Mouse (Mus musculus): Measurements from ENCODE around the gene Myoc. TPM values are rescaled to one million over a fixed set of nuclear protein-coding genes. Genes with fewer than 3 reads are reported as not detected.
"Not testable (repeated sequence)": the region's sequence is repeated elsewhere in the genome, so short reads cannot be mapped to it uniquely, and the experiment has no call there.

Gene Myoc
- 0.23 and 0.24 TPM in 2 replicates for polyA plus RNA-seq (2015; fragmentation: Nextera tagmentation; extraction: Ambion mirVana)

DNA sequence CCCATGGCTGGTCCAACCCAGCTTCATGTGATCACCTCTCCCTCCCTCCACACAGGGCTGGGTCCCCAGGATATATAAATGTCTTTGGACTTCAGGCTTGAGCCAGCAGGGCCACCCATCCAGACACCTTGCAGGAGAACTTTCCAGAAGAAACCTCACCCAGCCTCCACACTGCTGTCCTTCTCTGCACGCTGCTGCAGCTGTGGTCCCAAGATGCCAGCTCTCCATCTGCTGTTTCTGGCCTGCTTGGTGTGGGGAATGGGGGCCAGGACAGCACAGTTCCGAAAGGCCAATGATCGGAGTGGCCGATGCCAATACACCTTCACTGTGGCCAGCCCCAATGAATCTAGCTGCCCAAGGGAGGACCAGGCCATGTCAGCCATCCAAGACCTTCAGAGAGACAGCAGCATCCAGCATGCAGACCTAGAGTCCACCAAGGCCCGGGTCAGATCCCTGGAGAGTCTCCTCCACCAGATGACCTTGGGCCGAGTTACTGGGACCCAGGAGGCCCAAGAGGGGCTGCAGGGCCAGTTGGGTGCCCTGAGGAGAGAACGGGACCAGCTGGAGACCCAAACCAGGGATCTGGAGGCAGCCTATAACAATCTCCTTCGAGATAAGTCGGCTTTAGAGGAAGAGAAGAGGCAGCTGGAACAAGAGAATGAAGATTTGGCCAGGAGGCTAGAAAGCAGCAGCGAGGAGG is at the start of gene Myoc:
Gene Myoc (plus strand): TSS at position 105 of the 700 bp plus-strand sequence.
- no peak for DNase-seq (ENCODE audit: low spot score)

DNA sequence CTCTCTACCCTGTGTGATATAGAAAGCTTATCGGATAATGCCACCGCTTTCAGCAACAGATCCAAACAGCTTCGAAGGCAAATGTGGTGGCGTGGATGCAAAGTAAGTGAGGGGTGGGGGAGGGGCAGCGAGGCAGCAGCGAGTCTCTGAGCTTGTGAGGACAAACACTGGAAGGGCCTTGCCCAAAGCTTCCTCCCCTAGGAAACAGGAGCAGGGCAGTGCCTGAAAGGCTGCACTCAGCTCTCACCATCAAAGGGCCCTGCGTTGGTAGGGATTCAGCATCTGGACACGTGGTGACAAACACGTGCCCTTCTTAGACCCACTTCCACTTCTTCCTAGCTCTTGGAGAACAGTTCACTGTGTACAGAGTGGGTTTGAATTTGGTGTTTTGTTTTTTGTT is 49.5 kb upstream of the Myoc start:
- DNase-seq (ENCODE audit: low spot score) = no peak

DNA sequence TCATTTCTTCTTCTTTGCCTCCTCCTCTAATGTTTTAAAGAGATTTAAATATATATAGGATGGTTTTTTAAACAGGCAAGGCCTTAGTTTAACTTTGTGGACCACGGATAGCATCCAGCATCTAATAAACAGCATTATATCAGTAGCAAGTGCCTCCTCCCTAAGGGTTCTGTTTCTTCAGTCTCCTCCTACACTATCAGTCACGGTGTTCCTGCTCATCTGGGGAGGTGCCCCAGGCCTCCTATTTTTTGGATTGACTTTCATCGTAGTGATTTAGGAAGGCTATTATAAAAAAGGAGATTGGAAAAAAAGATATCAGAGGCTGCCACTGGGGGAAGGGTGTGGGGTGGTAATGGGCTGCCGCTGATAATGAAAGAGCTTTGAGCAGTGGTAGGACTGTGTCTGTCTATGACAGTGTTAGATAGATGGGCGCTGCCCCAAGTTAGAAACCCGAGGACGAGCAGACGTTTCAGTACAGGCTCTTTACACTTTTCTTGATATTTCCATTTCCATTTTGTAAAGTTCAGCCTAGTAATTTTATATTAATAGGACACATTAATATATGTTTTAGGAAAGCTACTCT is 48.4 kb upstream of the Myoc start:
- no peak for DNase-seq (ENCODE audit: low spot score)

DNA sequence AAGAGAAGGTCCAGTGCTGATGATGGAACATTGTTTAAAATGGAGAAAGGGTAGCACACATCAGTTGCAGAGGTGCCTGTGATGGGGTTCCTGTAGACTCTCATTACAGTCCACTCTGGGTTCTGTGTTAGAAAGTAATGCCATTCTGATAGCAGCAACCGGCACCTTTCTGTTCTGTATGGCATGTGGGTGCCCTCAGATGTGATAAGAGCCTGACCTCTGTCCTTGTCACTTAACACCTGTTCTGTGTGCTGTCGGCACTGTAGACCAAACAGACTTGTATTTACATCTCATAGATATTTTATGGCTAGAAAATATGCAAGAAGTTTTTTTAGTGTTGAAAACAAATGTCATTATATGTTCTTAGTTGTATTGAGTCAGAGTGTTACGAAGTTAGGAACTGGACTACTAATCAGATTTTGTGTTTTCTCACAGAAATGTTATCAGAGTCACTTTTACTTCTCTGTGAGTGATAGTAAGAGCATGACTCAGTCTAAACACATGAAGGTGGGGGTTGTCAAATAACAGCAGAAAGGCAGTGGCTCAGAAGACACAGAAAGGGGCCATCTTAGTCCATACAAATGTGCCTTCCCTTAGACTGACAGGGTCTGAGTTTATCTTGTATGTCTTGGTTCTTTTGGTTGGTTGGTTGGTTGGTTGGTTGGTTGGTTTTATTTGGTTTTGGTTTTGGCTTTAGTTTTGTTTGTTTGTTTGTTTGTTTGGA is 41.4 kb upstream of the Myoc start:
- no peak for DNase-seq (ENCODE audit: low spot score)

DNA sequence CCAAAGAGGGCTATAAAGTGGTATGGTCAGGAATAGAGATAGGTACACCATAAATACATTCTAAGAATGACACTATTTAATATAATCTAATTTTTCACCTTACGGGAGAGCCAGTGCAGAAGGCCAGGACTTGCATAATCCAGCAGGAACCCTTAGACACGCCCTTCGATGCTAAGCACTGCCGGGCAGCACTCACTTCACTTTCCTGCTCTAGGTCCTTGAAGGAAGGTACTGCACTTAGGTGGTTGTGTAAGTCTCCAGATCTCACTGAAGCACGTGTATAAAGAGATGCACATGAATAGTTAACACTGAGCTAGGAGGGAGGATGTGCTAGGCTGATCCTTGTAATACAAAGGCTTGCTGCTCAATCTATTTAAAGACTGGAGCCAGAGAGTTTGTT is 39.3 kb upstream of the Myoc start:
- DNase-seq (ENCODE audit: low spot score) = no peak

DNA sequence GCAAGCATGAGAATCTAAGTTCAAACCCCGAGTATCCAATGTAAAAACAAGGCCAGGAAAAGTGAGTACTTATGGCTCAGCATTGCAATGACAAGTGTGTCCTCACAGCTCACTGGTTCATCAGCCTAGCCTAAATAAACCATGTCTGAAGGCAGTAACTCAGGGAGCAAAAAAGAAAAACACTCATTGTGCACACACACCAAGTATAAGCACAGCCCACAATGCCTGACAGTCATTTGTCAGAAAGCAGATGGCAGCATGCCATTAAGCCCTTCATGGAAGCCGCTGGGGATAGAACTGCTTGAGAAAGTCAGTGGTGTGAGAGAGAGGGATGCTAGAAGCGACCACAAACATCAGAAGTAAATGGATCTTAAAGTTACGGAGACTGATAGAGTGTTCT is 37.7 kb upstream of the Myoc start:
- DNase-seq (ENCODE audit: low spot score) = no peak

DNA sequence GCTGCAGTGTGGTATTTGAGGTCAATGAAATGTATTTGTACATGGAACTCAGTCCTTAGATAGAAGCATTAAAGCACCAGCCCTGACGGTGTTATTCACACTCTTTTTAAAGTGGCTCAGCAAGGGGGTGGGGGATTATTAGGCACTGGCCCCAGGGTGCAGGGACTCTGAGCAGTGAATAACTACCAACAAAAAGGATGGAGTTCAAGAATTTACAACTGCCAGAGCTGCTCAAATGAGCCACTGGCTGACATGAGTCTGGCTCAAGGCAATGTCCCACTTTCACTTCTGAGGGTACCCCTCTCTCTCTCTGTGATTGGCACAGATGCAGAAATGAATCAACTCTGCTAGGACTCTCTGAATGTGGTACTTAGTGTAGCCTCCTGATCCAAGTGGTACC is 30.8 kb upstream of the Myoc start:
- DNase-seq (ENCODE audit: low spot score) = no peak

DNA sequence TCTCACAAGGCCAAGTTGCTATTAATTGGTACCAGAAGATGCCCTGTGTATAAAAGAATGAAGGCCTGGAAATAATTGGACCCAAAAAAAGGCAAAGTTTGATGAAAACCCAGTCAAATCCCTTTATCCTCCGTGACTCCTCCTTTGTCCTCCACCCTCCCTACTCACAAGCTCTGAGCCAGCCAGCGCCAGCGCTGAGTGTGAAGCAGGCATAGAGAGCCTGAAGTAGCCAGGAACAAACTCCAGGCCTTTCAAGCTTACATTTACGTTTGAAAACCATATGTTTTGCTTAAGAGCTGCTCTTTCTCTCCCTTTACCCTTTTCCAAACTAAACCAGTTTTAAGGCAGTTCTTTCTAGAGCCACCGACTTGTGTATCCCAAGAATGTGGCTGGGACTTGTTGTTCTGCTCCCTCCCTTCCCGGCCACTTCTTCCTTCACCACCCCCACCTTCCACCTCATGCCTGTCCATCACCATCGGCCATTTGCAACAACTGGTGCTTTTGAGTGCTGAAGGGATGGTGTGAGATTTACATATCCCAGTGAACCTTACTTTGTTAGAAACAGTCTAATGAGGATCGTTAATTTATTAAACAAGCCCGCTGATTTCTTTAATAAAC is 29.2 kb upstream of the Myoc start:
- no peak for DNase-seq (ENCODE audit: low spot score)

DNA sequence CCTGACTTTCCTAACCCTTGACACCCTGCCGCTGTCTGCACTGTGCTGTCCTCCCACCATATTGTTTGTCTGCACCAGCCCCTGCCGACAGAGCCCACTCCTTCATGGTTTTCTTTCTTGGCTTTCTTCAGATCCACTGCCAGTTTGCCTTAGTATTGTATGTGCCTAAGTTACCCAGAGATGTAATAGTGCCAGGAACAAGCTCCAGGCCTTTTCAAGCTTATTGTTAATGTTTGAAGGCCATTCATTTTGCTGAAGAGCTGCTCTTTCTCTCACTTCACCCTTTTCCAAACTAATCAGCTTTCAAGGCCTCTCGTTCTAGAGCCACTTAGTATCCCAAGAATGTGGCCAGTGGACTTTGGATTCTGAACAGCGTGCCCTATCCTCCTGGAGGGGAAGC is 27.8 kb upstream of the Myoc start:
- no peak for DNase-seq (ENCODE audit: low spot score)

DNA sequence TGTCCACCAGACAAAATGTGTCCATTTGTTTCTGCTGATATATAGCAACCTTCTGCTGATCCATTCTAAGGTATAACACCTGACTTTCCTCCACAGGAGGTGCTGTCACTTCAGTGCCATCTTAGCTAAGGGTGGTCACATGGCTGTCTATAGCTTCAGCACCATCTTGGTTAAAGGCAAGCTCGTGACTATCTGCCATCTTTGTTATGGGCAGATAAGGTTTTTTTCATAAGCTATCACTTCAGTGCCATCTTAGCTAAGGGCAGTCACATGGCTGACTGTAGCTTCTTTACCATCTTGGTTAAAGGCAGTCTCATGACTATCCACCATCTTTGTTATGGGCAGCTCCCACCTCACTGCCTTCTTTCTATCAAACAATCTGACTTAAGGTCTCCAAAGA is 23.4 kb upstream of the Myoc start:
- DNase-seq (ENCODE audit: low spot score) = peak; percentile 60

DNA sequence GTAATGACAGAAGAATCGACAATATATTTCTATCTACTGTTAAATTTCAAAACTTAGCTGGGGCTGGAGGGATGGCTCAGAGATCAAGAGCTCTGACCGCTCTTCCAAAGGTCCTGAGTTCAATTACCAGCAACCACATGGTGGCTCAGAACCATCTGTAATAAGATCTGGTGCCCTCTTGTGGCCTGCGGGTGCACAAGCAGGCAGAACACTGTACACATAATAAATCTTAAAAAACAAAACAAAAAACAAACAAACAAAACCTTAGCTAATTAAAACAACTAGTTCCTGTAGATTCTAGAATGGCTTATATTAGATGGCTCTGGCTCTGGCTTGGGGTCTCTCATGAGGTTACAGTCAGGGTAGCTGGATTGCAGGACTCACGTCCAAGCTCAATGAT is 18.5 kb upstream of the Myoc start:
- peak; percentile 24 for DNase-seq (ENCODE audit: low spot score)

DNA sequence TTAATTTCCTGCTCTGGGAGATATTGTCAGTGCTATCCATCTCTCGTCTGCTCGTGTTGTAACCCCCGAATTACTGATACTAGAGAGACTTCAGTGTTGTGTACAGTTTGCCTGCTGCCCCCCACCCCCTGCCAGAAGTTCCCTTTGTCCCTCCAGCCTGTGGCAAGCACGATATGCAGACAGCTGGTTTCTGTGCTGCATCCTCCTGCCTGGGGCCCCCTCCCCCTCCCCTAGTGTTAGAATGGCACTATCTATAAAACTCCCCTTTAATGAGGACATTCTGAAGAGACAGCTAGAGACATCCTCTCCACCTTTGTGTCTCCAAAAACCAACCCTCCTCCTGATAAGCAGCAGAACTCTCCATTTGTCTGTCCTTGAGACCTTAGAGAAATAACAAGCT is 15.1 kb upstream of the Myoc start:
- DNase-seq (ENCODE audit: low spot score) = no peak

DNA sequence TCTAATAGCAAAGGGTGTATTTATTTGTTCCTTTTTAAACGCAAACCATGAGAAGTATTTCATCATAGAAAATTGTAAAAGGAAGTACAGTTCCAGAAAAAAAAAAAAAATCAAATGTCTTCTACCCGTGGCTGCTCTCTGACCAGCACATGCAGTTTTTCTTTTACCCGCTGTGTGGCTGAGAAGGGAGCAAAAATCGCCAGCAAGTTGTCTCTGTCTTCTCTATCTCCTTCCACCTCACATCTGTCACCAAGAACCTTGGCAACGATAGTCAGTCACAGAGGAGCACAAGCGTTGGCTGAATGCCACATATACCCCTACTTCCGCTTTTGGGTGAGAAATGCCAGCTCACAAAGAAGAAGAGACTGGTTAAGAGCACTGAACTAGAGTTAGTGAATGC is 13.7 kb upstream of the Myoc start:
- peak; percentile 44 for DNase-seq (ENCODE audit: low spot score)

DNA sequence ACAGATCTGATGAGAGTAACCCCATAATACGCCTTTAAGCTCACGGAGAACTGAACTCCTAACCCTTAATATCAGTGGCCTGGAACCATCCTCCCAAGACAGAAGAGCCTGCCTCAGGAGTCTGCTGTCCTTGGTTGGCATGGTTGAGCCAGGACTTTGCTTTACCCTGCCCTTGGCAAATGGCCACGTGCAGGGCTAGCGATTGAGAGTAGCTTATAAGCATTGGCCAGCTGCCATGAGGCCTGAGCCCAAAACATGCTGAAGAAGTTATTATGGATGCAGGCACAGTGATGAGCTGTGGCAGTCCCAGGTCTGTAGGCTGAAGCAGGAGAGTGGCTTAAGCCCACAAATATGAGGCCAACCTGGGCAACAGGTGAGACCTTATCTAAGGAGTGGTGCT is 11.1 kb upstream of the Myoc start:
- DNase-seq (ENCODE audit: low spot score) = not testable (repeated sequence)

DNA sequence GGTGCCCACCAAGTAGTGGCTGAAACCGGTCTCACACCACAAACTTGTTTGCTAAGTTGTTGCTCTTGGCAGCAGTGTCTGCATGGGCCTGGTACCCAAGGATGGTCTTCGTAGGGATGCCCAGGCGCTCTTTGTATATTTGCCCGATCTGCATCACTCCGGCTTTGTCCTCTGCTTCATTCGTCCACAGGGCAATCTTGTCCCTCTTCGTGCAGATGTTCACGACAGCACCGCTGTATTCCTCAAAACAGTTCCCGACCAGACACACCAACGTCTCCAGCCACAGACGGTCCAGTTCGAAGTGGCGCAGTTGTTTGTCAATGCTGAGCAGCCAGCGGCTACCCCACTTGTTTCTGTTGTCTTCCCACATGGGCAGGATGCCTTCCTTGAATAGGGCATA is 10.6 kb upstream of the Myoc start:
- DNase-seq (ENCODE audit: low spot score) = not testable (repeated sequence)

DNA sequence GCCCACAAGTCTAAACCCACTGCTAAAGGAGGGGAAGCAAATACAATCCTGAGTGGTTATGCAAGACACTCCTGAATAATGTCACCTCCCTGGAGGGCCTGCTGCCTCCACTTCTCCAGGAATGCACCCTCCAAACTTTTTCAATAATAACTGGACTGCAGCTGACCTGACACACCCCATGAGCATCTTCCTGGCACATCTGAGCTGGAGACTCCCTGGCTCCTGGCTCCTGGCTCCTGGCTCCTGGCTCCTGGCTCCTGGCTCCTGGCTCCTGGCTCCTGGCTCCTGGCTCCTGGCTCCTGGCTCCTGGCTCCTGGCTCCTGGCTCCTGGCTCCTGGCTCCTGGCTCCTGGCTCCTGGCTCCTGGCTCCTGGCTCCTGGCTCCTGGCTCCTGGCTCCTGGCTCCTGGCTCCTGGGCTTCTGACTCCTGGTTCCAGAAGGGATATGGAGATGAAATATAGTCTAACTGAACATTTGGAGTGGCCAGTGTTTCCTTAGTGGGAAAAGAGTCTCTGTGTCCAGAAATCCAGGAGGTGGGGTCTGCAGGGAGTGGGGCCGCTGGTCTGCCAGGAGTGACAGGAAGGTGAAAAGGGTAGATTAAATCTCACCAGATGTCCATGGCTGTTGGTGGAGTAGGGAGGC is 3.5 kb upstream of the Myoc start:
- not testable (repeated sequence) for DNase-seq (ENCODE audit: low spot score)

DNA sequence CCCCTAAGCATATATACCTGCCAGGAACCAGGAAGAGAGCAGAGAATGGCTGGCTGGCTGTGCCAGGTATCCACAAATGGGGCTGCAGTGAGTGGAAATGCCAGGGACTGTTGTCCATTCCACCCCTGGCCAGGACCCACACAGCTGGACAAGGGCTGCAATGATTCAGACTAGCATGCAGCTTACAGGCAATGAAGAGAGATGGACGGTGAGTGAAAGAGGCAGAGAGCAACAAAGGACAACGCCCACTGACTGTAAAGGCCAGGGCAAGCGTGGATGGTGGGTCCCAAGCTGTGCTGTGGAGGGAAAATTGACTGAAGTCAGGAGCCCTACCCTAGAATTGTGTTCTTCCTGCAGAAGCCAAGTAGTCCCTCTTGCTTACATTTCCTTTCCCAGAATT is 2.4 kb upstream of the Myoc start:
- DNase-seq (ENCODE audit: low spot score) = no peak

DNA sequence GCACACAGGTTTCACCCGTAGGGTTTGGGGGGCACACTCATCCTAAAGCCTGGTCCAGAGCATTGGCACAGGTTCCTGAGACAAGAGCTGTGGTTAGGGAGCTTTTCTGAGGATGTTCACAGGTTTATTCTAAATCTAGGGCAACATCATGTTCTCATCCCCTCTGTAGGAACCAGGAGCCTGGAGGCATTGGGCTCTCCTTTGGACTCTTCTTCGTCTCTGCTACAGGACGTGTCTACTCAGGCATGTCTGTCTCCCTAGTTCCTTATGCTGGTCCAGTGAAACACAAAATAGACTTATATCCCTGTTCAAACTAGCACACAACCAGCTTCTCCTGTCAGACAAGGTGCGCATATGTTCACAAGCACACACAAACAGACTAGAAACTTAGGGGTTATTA is 420 bp upstream of the Myoc start:
- no peak for DNase-seq (ENCODE audit: low spot score)

DNA sequence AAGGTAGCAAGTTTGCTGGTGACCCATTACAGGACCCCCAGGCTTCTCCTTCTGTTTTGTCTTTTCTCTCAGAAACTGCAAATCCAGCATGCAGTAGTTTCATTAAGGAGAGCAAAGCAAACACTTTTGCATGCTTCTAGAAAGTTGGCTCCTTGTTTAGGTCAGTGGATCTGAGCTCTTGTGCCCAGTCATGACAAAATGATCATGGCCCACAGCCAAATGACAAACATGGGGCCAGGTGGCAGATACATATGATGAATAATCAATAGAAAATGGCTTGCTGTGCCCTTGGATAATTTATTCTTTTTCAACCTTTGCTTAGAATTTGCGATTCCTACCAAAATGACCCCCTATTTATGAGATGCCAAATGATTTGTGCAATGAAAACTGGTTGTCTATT is 906 bp downstream of the Myoc start:
- DNase-seq (ENCODE audit: low spot score) = no peak

DNA sequence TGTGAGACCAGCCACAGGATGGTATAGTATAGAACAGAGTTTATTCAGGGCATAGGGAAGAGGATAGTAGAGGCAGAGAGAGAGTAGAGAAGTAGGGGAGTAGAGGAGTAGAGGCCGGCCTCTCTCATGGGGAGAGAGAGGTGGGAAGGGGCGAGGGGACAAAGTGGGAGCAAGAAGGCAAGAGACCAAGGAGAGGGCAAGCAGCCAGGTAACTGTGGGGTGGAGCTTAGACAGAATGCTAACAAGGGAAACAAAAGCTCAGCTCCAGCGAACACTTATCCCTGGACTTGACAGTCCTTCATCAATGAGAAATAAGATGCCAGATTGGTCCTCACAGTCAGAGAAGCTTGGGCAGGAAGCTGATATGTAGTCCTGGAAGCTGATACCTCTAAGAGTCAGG is 3.6 kb downstream of the Myoc start:
- no peak for DNase-seq (ENCODE audit: low spot score)

DNA sequence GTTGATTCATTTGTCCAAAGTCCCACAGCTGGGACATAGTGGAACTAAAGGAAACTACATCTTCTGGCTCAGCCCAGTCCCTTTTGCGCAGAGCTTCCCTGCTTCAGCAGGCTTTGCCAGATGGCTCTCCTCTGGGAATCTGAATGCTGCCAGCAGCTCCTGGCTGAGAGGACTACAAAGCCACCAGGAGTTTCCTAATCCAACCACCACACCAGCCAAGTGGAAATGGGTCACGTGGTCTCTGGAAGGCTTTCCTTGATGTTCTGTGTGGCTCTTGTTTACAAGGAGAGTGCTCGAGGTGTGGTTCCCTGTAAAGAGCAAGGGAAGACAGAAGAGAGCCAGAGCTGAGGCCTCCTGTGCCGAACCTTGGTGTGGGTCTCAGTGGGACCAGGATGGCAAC is 4.8 kb downstream of the Myoc start:
- DNase-seq (ENCODE audit: low spot score) = no peak

Measured in thymus, postnatal 0 days (tissue).